Mouse (Mus musculus): ENCODE results near the gene Dhtkd1. TPM values are rescaled to one million over a fixed set of nuclear protein-coding genes. Genes with fewer than 3 reads are reported as not detected.

Gene Dhtkd1
- polyA plus RNA-seq, 1 experiment from 2014 or later, result 1.0 TPM

GRCm38 (mm10) chr2:5931938-5932337 lies 10.7 kb downstream of the Dhtkd1 start:
- H3K27me3 ChIP-seq, result no peaks in the 10 kb centered on the region
- no peak for DNase-seq (ENCODE audit: low read depth, low spot score)
- TF ChIP-seq CTCF (IDR thresholded peaks at IDR 0.05), result no peak
- POLR2A ChIA-PET, result no interaction called here
- CTCF ChIA-PET, result interaction anchor here (1.5 to 1.6 kb wide), 2 partner anchors 10 to 13 kb away, joined by 4 read pairs; no protein-coding TSS in a partner anchor
- in situ Hi-C loops (cut with MboI; ENCODE audit: low pct_unique_long_range_greater_than_20kb), result no loop called here
- no peak for ATAC-seq

GRCm38 (mm10) chr2:5930291-5931054 lies 12.1 kb downstream of the Dhtkd1 start:
- ChIA-PET CTCF (no interaction called here), POLR2A (interaction anchor here (0.7 kb wide), 1 partner anchor 21 kb away, joined by 3 read pairs; no protein-coding TSS in a partner anchor)

GRCm38 (mm10) chr2:5929793-5930192 lies 12.8 kb downstream of the Dhtkd1 start:
- no peak for ATAC-seq
- in situ Hi-C loops (cut with MboI; ENCODE audit: low pct_unique_long_range_greater_than_20kb), result no loop called here
- no peak for DNase-seq (ENCODE audit: low read depth, low spot score)
- ChIA-PET CTCF (no interaction called here), POLR2A (no interaction called here)
- TF ChIP-seq CTCF (IDR thresholded peaks at IDR 0.05), result no peak
- no peaks in the 10 kb centered on the region for H3K27me3 ChIP-seq

More at GRCm38 (mm10) chr2:5930291-5931054, 12.1 kb downstream of the Dhtkd1 start:
- in situ Hi-C loops (cut with MboI; ENCODE audit: low pct_unique_long_range_greater_than_20kb), result no loop called here
- ATAC-seq (no peak), DNase-seq (ENCODE audit: low read depth, low spot score) (no peak)
- TF ChIP-seq CTCF (IDR thresholded peaks at IDR 0.05), result no peak
- no peaks in the 10 kb centered on the region for H3K27me3 ChIP-seq

- ChIA-PET POLR2A (no interaction called here), CTCF (no interaction called here)
- no peak for TF ChIP-seq CTCF (IDR thresholded peaks at IDR 0.05)
- in situ Hi-C loops (cut with MboI; ENCODE audit: low pct_unique_long_range_greater_than_20kb), result no loop called here
- H3K27me3 ChIP-seq, result no peaks in the 10 kb centered on the region
- DNase-seq (ENCODE audit: low read depth, low spot score), result no peak
- ATAC-seq, result no peak
Observed at GRCm38 (mm10) chr2:5927481-5927880, 15.1 kb downstream of the Dhtkd1 start.

- ATAC-seq (no peak), DNase-seq (ENCODE audit: low read depth, low spot score) (no peak)
- no peaks in the 10 kb centered on the region for H3K27me3 ChIP-seq
- in situ Hi-C loops (cut with MboI; ENCODE audit: low pct_unique_long_range_greater_than_20kb), result no loop called here
- ChIA-PET CTCF (no interaction called here), POLR2A (interaction anchor here (0.7 kb wide), 2 partner anchors 16 to 974 kb away, joined by 3 to 7 read pairs; no protein-coding TSS in a partner anchor)
- no peak for TF ChIP-seq CTCF (IDR thresholded peaks at IDR 0.05)
Observed at GRCm38 (mm10) chr2:5923786-5924185, 18.8 kb downstream of the Dhtkd1 start.

- TF ChIP-seq CTCF (IDR thresholded peaks at IDR 0.05), result no peak
- in situ Hi-C loops (cut with MboI; ENCODE audit: low pct_unique_long_range_greater_than_20kb), result no loop called here
- H3K27me3 ChIP-seq, result no peaks in the 10 kb centered on the region
- DNase-seq (ENCODE audit: low read depth, low spot score) (no peak), ATAC-seq (no peak)
- ChIA-PET CTCF (no interaction called here), POLR2A (interaction anchor here (0.7 kb wide), 1 partner anchor 18 kb away, joined by 3 read pairs; no protein-coding TSS in a partner anchor)
Observed at GRCm38 (mm10) chr2:5922823-5923222, 19.8 kb downstream of the Dhtkd1 start.

- no peak for TF ChIP-seq CTCF (IDR thresholded peaks at IDR 0.05)
- ATAC-seq (no peak), DNase-seq (ENCODE audit: low read depth, low spot score) (no peak)
- POLR2A ChIA-PET, result no interaction called here
- in situ Hi-C loops (cut with MboI; ENCODE audit: low pct_unique_long_range_greater_than_20kb), result no loop called here
- CTCF ChIA-PET, result no interaction called here
- peaks cover 3% of the 10 kb centered on the region for H3K27me3 ChIP-seq
Observed at GRCm38 (mm10) chr2:5911282-5911965, 31.2 kb downstream of the Dhtkd1 start.

GRCm38 (mm10) chr2:5906625-5907024 lies 36.0 kb downstream of the Dhtkd1 start:
- peak; percentile 73 for TF ChIP-seq CTCF (IDR thresholded peaks at IDR 0.05)
- DNase-seq (ENCODE audit: low read depth, low spot score) (no peak), ATAC-seq (no peak)
- in situ Hi-C loops (cut with MboI; ENCODE audit: low pct_unique_long_range_greater_than_20kb), result no loop called here
- H3K27me3 ChIP-seq, result peaks cover 7% of the 10 kb centered on the region
- ChIA-PET POLR2A (interaction anchor here (0.9 to 1.0 kb wide), 2 partner anchors 14 to 46 kb away, joined by 3 read pairs; no protein-coding TSS in a partner anchor), CTCF (interaction anchor here (0.6 to 1.7 kb wide), 7 partner anchors 12 to 826 kb away, joined by 3 to 5 read pairs (median 3); partner anchors contain the start of gene Dhtkd1)

GRCm38 (mm10) chr2:5906092-5906491 lies 36.5 kb downstream of the Dhtkd1 start:
- in situ Hi-C loops (cut with MboI; ENCODE audit: low pct_unique_long_range_greater_than_20kb), result no loop called here
- ChIA-PET CTCF (interaction anchor here (0.6 to 1.7 kb wide), 8 partner anchors 13 to 826 kb away, joined by 3 to 5 read pairs (median 3); partner anchors contain the start of gene Dhtkd1), POLR2A (interaction anchor here (0.9 to 1.0 kb wide), 2 partner anchors 15 to 46 kb away, joined by 3 read pairs; no protein-coding TSS in a partner anchor)
- no peak for ATAC-seq
- TF ChIP-seq CTCF (IDR thresholded peaks at IDR 0.05), result no peak
- DNase-seq (ENCODE audit: low read depth, low spot score), result no peak
- peaks cover 7% of the 10 kb centered on the region for H3K27me3 ChIP-seq

GRCm38 (mm10) chr2:5900145-5900544 lies 42.4 kb downstream of the Dhtkd1 start:
- DNase-seq (ENCODE audit: low read depth, low spot score), result no peak
- ChIA-PET CTCF (interaction anchor here (1.1 to 1.4 kb wide), 2 partner anchors 9 to 12 kb away, joined by 3 read pairs; no protein-coding TSS in a partner anchor), POLR2A (no interaction called here)
- ATAC-seq, result peak; percentile 60
- H3K27me3 ChIP-seq, result peaks cover 22% of the 10 kb centered on the region
- peak; percentile 86 for TF ChIP-seq CTCF (IDR thresholded peaks at IDR 0.05)
- in situ Hi-C loops (cut with MboI; ENCODE audit: low pct_unique_long_range_greater_than_20kb), result no loop called here

Measured in Patski (cell line).